Mouse (Mus musculus) brain, adult 2 months (tissue): ENCODE measurements around the gene Anapc16.

Experiments
- DNase-seq: peaks from one replicate; pipeline ENCODE4 v3.0.0; 2011; ENCODE audit warnings: low read depth, low spot score

Gene Anapc16

DNA sequence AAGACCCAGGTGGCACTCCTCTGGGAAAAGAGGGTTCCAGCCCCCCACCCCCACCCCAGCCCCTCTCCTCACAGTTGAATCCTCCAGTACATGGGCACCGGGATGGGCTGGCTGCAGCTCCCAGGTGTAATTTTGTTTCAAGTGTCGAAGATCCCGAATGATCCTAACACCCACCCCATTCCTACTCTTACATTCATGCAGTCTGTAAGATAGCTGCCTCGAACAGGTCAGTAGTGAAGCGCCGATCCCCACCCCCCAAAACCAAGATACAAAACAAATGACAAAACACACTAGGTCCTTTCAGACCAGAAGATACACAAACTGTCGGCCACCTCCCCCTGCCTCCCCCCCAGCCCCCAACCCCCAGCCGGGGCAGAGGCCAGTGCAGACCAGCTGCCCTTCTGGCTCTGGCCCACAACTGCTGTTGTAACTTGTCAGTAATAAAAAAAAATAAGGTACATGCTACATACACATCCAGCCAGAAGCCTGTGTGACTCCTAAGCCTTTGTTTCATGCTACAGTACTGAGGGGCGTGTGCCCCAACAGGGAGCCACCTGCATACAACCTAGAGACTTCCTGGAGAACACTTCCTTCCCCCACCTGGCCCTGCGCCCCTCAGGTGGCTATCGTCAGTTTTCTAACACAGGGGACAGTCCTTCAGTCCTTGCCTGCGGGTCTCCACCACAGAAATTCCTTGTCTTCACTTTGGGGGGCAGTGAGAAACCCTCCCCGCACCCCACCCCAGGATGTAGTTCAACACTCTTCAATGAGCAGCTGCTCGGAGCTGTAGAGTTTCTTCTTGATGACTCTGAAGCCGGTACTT is 52.9 kb downstream of the Anapc16 start:
- no peak for DNase-seq

DNA sequence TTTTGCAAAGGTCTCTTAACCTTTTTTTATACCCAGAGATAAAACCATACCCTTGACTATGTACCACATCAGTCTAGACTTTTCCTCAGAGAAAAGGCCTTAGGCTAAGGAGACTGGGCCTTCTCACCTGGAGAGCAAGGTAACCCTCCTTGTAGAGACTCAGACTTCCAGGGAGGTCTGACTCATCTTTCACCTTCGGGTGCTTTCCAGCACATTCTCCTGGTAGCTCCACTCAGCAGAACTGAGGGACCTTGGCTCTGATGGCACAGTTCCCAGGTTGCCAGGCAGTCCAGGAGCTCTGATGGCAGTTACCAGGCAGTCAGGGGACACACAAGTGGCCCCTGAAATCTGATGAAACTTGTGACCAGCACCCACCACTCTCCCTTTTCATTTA is 53.7 kb downstream of the Anapc16 start:
- peak; percentile 73 for DNase-seq

DNA sequence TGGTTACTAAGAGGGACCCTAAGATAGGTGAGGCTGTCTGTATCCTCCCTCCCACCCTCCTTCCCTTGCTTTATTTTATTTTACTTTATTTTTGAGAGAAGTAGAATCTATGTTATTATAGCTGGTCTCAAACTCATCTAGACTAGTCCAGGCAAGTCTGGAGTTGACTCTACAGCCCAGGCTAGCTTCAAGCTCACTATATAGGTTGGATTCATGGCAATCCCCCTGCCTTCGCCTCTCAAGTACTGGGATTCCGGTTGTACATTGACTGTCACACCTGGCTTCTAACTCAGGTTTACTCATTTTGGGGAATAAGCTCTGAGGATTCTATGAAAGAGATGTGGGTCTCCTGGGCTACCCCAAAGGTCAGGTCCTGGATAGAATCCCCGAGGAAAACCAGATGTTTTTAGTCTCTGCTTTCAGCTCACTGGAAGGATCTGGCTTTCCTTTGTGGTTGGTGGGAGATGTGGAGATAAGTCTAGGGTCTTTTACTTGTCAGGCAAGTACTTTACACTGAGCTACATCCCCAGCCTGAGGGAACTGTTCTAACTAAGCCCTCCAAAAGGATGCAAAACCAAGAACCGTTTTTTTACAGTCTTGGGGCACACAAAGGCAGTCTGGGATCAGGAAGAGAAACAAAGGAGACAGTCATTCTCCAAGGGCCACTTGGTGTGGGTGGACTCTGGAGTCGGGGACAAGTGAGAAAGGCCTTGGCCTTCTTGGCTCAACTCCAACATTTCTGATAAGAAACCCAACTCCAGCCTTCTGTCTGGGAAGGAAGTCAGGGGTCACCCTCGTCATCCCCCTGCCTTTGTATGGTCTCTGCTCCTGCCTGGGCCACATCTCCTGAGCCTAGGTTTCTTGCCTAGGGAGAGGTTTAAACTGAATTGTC is 54.3 kb downstream of the Anapc16 start:
- DNase-seq = peak; percentile 46

DNA sequence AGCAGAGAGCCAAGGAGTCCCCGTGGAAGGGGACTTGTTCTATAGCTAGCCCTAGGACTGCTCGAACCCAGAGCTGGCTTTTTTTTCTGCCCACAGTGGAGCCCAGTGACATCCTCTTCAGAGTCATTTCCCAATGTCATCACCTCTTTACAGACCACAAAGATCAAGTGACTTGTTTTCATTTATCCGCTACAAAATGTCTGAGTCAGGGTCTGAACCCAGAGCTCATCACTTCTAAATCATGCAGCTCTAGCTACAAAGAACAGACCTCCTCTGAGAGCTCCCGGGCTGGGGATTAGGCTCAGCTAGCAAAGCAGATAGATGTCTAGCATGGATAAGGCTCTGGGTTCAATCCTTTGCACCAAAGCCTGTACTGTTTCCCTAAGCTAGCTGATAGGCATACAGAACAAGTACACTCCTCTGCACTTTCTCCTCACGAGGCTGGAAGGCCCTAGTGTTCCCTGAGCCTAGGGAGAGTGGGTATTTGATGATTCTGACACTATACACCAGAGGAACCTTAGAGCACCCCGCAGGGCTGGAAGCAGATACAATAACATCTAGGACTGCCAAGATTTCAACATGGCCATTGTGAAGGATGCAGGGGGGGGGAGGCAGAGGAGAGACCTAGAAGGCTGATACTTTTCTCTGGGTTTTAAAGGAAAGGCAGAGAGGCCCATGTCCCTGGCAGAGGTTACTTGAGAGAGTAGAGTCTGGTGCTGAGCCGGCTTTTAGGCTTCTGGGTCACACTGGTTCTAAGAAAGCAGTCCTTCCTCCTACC is 55.5 kb downstream of the Anapc16 start:
- DNase-seq = peak; percentile 32

DNA sequence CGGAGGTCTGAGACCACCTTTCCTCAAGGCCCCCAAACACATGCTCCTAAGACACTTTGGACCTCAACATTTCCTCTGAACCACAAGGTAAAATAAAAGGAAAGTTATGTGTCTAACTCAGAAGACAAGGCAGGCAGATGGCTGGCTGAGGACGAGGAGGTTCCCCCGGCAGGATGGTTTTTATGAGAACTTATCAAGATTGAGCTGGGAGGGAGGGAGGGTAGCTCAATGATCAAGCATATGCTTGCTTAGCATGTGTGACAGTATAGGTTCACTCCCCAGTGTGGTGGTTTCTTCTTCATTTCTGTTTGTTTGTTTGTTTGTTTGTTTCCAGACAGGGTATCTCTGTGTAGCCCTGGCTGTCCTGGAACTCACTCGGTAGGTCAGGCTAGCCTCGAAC is 56.6 kb downstream of the Anapc16 start:
- no peak for DNase-seq

DNA sequence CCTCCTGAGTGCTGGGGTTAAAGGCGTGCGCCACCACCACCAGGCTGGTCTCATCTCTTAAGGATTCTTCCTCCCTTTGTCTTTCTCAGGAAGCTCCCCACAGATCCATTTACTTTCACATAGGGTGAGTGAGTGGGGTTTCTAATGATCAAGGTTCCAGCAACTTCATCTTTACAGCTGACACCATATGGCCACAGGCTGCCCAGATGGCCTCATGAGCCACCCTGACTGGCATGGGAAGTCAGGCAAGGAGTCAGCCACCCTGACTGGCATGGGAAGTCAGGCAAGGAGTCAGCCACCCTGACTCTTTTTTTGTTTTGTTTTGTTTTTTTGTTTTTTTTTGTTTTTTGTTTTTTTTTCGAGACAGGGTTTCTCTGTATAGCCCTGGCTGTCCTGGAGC is 57.5 kb downstream of the Anapc16 start:
- DNase-seq = peak; percentile 71

DNA sequence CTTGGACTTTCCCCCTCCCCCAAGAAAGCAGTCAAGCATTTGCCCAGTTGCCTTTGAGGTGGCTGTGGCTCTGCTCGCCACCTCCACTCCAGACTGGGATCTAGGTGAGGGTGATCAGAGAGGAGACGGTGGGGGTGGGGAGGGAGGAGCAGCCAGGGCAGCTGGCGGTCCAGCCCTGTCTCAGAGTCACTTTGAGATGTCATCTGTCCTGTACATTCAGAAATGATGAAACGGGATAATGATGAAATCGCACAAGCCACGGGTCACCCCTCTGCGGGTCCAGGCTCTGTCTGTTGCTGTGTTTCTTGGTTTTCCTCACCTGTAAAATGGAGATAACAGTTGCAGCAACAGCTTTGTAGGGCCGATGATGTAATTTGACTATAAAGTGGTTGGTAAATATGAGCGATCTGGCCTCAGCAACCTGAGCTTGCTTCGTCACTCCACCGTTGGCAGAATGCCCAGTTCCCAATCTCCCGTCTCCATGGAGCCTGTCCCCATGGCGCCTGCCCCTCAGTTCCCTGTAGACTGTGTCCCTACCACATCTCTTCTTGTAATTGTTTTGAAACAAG is 59.4 kb downstream of the Anapc16 start:
- DNase-seq = peak; percentile 87

DNA sequence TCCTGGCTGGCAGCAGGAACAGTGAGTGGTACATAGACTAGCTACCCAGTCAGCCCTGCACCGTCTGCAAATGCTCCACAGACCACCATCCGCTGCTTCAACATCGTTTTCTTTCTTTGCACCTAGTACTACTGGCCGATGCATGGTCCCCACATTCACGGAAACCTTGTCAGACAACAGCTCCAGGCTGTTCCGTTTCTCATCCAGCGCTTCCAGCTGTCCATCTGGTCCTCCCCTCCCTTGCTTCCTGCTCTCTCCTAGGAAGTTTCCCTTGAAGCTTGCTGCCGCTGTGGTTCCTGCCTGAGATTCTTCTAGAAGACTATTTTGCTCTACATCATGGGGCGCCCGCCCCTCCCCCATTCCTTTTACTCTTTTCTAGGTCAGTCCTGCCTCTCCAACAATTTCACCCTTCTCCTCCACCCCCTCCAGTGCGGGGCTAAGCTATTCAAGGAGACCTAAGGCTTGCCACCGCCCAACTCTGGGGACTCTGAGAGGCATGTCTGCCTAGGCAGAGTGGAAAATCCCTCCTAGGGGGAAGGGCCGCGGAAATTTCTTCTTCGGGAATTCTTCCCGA is 60.0 kb downstream of the Anapc16 start:
- peak; percentile 86 for DNase-seq

DNA sequence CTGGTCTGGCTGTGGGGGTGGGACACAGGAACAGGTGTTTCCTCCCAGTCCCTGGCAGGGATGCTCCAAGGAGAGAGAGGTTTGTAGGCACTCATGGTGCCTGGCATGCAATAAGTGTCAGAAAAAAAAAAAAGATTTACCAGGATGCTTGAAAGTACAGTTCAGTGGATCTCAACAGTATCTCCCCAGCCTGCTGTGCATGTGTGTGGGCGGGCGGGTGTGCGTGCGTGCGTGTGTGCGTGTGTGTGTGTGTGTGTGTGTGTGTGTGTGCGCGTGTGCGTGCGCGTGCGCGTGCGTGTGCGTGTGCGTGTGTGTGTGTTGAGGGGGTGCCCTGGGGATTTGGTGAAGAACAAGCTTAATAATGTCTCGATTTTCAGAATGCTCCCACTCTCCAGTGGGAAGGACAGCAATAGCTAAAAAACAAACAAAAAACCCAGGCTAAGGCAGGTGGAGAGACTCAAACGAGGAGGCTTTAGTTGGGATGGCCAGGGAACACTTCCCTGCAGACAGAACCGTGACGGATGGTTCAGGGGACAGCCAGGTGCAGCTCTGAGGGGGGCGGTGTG is 60.6 kb downstream of the Anapc16 start:
- DNase-seq = peak; percentile 82

DNA sequence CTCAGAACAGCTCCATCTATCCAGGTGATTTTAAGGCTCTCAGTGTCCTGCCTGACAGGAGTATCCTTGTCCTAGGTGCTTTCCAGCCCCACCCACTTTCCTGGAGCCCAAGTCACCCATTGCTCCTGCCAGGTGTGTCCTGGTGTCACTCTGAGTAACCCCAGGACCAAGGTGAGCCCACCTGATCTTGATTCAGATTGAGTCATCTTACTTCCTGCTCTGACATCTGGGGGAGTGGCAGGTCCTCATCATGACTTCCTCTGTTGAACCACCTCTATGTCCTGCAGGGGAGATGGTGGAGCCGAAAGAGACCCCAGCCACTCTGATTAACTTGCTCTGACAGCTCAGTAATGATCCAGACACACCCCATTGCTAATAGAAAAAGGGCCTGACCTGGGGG is 63.9 kb downstream of the Anapc16 start:
- no peak for DNase-seq

DNA sequence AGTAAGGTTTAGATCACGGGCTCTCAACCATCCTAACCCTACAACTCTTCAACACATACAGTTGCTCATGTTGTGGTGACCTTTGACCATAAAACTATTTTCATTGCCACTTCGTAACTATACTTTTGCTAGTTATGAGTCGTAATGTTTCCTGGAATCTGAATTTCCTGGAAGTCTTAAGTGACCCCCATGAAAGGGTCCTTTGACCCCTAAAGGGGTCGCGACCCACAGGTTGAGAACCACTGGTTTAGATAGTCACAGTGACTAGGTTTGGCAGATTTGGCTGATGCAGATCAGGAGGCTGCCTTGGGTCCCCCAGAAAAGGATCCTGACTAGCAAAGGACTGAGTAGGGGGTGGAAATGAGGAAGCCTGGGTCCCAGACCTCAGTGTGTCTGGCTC is 64.3 kb downstream of the Anapc16 start:
- no peak for DNase-seq
